Mouse (Mus musculus) heart, adult 2 months (tissue): ENCODE measurements at regions not wholly inside any gene's neighbourhood (a gene's known extent, or its start where the extent isn't known, plus 50 kb on each side); places are given as distances from the start of the nearest gene placed in this dataset.

Experiments
- DNase-seq, 2 experiments: peaks; one replicate each; pipeline ENCODE4 v3.0.0; 2021
- H3K27ac ChIP-seq: fragments of 200-600 bp; 2 replicates; pipeline ENCODE4 v1.8.1; 2022
- H3K27me3 ChIP-seq: fragments of 200-500 bp; 2 replicates; pipeline ENCODE4 v1.6.1; 2012; ENCODE audit warnings: mild to moderate bottlenecking, low read length, inconsistent platforms, mixed read lengths; ENCODE audit not compliant: control insufficient read depth, insufficient read depth
- H3K36me3 ChIP-seq: fragments of 200-500 bp; 2 replicates; pipeline ENCODE4 v1.6.1; 2012; ENCODE audit warnings: low read length, inconsistent platforms; ENCODE audit not compliant: control insufficient read depth, insufficient read depth
- H3K4me1 ChIP-seq: fragments of 200-500 bp; 2 replicates; pipeline ENCODE4 v1.6.1; 2011; ENCODE audit warnings: low read length; ENCODE audit not compliant: control insufficient read depth, insufficient read depth
- H3K4me3 ChIP-seq: fragments of 200-600 bp; 2 replicates; pipeline ENCODE4 v1.8.1; 2022
- H3K79me2 ChIP-seq: fragments of 200-500 bp; replicated peaks from 2 replicates; pipeline ENCODE4 v1.6.1; 2012; ENCODE audit warnings: mild to moderate bottlenecking, inconsistent platforms, low read length, moderate library complexity, mixed read lengths; ENCODE audit not compliant: control insufficient read depth, insufficient read depth
- H3K9ac ChIP-seq: fragments of 200-500 bp; 2 replicates; pipeline ENCODE4 v1.6.1; 2012; ENCODE audit warnings: low read depth, mild to moderate bottlenecking, control low read depth, inconsistent platforms, low read length, mixed read lengths
- CTCF ChIP-seq: fragments of 200-600 bp; IDR thresholded peaks from 2 replicates; pipeline ENCODE4 v1.8.1; 2022; ENCODE audit warnings: antibody characterized with exemption, mild to moderate bottlenecking, moderate library complexity
- EP300 ChIP-seq: fragments of 200-500 bp; IDR thresholded peaks from 2 replicates; pipeline ENCODE4 v1.6.1; 2011; ENCODE audit warnings: low read depth, low read length, control low read depth; ENCODE audit not compliant: insufficient read depth
- POLR2A ChIP-seq: fragments of 200-500 bp; IDR thresholded peaks from 2 replicates; pipeline ENCODE4 v1.6.1; 2011; ENCODE audit warnings: mild to moderate bottlenecking, low read depth, low read length, control low read depth; ENCODE audit not compliant: insufficient read depth
- WGBS: fragments of 180-500 bp; shearing (Covaris S2); methylation state at CpG from one replicate; pipeline ENCODE4 v1.1.7; 2018; 5-methylcytosine and 5-hydroxymethylcytosine counted together
- intact Hi-C: fragments of 180-260 bp; cut with DNase I; formaldehyde crosslinking; loops from one replicate; pipeline ENCODE4 v1.15.1; 2025

- Histone ChIP-seq H3K9ac (no peak overlapping the region), H3K4me1 (no peaks in the 10 kb centered on the region), H3K36me3 (no peaks in the 10 kb centered on the region), H3K79me2 (no peaks in the 10 kb centered on the region), H3K27me3 (no peaks in the 10 kb centered on the region), H3K27ac (no peak overlapping the region), H3K4me3 (no peak overlapping the region)
- TF ChIP-seq POLR2A (no peak), CTCF (no peak), EP300 (no peak)
- DNase-seq = no peak
- intact Hi-C loops = no loop called here
These were observed 609.7 kb downstream of the Pla2g4a start for GRCm38 (mm10) chr1:149351338-149351907.

DNA sequence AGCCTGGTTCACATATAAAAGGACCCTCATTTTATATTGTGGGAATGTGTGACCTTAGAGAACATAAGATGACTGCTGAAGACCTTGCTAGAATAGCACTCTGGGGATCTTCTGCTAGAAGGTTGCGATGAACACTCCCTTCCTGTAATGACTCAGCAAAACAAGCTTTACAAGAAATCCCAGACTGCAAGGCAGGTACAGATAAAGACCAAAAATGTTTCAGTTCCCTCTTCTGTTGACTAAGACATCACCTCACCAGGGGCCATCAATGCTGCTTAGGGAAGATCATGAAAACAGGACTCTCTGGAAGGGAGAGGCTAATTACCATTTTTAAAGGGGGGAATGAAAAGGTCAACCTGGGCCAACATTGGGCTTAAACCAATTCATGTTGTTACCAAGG, 613.7 kb downstream of the Pla2g4a start:
- Histone ChIP-seq H3K4me1 (no peaks in the 10 kb centered on the region), H3K36me3 (no peaks in the 10 kb centered on the region), H3K27ac (no peak overlapping the region), H3K79me2 (no peaks in the 10 kb centered on the region), H3K4me3 (no peak overlapping the region), H3K9ac (no peak overlapping the region), H3K27me3 (no peaks in the 10 kb centered on the region)
- intact Hi-C loops = no loop called here
- no peak for TF ChIP-seq EP300
- no peak for TF ChIP-seq POLR2A
- TF ChIP-seq CTCF = no peak
- 70% methylated on average over 1 of the region's 1 CpGs for WGBS
- DNase-seq = no peak

- WGBS = 77% methylated on average over 5 of the region's 5 CpGs
- Histone ChIP-seq H3K27ac (no peak overlapping the region), H3K4me1 (no peaks in the 10 kb centered on the region), H3K79me2 (no peaks in the 10 kb centered on the region), H3K27me3 (no peaks in the 10 kb centered on the region), H3K4me3 (no peak overlapping the region), H3K36me3 (no peaks in the 10 kb centered on the region), H3K9ac (no peak overlapping the region)
- TF ChIP-seq EP300 (no peak), POLR2A (no peak), CTCF (no peak)
- intact Hi-C loops = no loop called here
- DNase-seq = no peak
These were observed 622.9 kb downstream of the Pla2g4a start for GRCm38 (mm10) chr1:149338158-149338557.

DNA sequence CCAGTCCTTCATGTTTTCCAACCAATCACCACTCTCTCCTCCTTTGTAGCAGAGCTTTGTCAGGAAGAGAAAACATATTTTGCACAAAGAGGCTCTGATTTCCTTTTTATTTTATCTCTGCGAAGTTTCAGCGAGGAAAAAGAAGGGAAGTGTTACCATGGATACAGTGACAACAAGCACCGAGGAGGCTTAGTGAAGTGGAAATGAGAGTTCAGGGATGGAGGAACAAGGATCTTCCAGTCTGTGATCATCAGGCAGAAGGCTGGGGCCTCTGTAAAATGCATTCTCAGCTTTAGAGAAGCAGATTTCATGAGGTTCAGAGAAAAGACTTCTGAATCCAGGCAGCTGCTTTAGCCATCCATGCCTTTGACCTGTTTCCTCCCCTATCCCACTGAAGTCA, 628.9 kb downstream of the Pla2g4a start:
- TF ChIP-seq CTCF = no peak
- TF ChIP-seq EP300 = no peak
- TF ChIP-seq POLR2A = no peak
- H3K27ac ChIP-seq = no peak overlapping the region
- H3K79me2 ChIP-seq = no peaks in the 10 kb centered on the region
- no peak overlapping the region for H3K9ac ChIP-seq
- H3K4me1 ChIP-seq = no peaks in the 10 kb centered on the region
- H3K36me3 ChIP-seq = no peaks in the 10 kb centered on the region
- DNase-seq = no peak
- H3K27me3 ChIP-seq = no peaks in the 10 kb centered on the region
- no peak overlapping the region for H3K4me3 ChIP-seq
- intact Hi-C loops = no loop called here
- 18% methylated on average over 3 of the region's 3 CpGs for WGBS

- Histone ChIP-seq H3K4me1 (no peaks in the 10 kb centered on the region), H3K79me2 (no peaks in the 10 kb centered on the region), H3K36me3 (no peaks in the 10 kb centered on the region), H3K9ac (no peak overlapping the region), H3K27ac (no peak overlapping the region), H3K27me3 (no peaks in the 10 kb centered on the region), H3K4me3 (no peak overlapping the region)
- intact Hi-C loops = no loop called here
- DNase-seq = no peak
- 52% methylated on average over 3 of the region's 3 CpGs for WGBS
- TF ChIP-seq EP300 (no peak), POLR2A (no peak), CTCF (no peak)
These were observed 633.9 kb downstream of the Pla2g4a start for GRCm38 (mm10) chr1:149327171-149327570.

DNA sequence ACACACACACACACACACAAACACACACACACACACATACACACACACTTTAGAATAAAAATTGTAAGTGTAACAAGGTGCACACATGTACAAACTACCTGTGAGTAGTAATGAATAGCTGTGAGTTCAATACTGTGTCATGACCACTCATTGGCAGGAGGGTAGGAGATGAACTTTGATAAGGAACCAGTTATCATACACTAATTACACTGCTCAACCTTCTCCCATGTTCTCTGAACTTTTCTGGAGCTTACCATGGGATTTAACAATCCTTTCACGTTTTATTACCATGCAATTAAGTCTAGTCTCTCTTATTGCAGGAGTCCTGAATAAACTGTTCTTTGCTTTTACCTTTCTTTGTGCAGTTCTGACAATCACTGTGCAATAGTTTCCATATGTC, 638.0 kb downstream of the Pla2g4a start:
- Histone ChIP-seq H3K9ac (no peak overlapping the region), H3K79me2 (no peaks in the 10 kb centered on the region), H3K36me3 (no peaks in the 10 kb centered on the region), H3K4me3 (no peak overlapping the region), H3K27me3 (no peaks in the 10 kb centered on the region), H3K4me1 (no peaks in the 10 kb centered on the region), H3K27ac (no peak overlapping the region)
- 51% methylated on average over 1 of the region's 1 CpGs for WGBS
- no peak for DNase-seq
- intact Hi-C loops = no loop called here
- TF ChIP-seq CTCF (no peak), POLR2A (no peak), EP300 (no peak)

DNA sequence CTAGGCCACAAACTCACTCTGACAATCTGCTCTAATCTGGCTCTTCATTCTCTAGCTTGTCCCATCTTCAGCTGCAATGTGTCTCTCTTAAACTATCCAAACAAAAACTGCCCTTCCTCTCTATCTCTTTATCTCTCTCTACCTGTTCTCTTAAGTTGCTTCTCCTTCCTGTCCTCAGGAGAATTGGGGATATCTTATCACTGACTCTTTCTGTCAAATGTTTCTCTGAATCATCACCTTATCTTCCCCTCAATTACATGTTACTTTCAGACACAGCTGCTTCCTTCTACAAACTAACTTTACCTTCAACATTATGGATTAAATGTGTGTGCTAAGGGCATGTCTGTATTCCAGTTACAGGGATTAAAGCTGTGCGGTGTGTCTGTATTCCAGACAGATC, 671.4 kb downstream of the Pla2g4a start:
- Histone ChIP-seq H3K79me2 (no peaks in the 10 kb centered on the region), H3K4me3 (no peak overlapping the region), H3K27me3 (no peaks in the 10 kb centered on the region), H3K9ac (no peak overlapping the region), H3K27ac (no peak overlapping the region), H3K4me1 (no peaks in the 10 kb centered on the region), H3K36me3 (no peaks in the 10 kb centered on the region)
- no peak for TF ChIP-seq POLR2A
- TF ChIP-seq EP300 = no peak
- TF ChIP-seq CTCF = no peak
- DNase-seq = no peak
- 90% methylated on average over 1 of the region's 1 CpGs for WGBS
- intact Hi-C loops = no loop called here
